Mouse (Mus musculus) thymus, adult 2 months (tissue): ENCODE measurements at regions not wholly inside any gene's neighbourhood (a gene's known extent, or its start where the extent isn't known, plus 50 kb on each side); places are given as distances from the start of the nearest gene placed in this dataset.

Source experiments
- DNase-seq: peaks from one replicate; pipeline ENCODE4 v3.0.0; 2021
- H3K27ac ChIP-seq: fragments of 200-500 bp; 2 replicates; pipeline ENCODE4 v1.5.1; 2012; ENCODE audit warnings: low read length, control low read depth; ENCODE audit not compliant: control insufficient read depth, insufficient read depth
- H3K27me3 ChIP-seq: fragments of 200-500 bp; 2 replicates; pipeline ENCODE4 v1.6.1; 2012; ENCODE audit warnings: mild to moderate bottlenecking, low read length, moderate library complexity, mixed read lengths; ENCODE audit not compliant: control insufficient read depth, insufficient read depth
- H3K36me3 ChIP-seq: fragments of 200-500 bp; 2 replicates; pipeline ENCODE4 v1.6.1; 2012; ENCODE audit warnings: mild to moderate bottlenecking, low read length, moderate library complexity; ENCODE audit not compliant: control insufficient read depth, insufficient read depth
- H3K4me1 ChIP-seq: fragments of 200-500 bp; replicated peaks from 2 replicates; pipeline ENCODE4 v1.6.1; 2012; ENCODE audit warnings: low read length; ENCODE audit not compliant: control insufficient read depth, insufficient read depth
- H3K4me3 ChIP-seq: fragments of 200-500 bp; 2 replicates; pipeline ENCODE4 v1.5.1; 2012; ENCODE audit warnings: mild to moderate bottlenecking, low read length, control low read depth, moderate library complexity; ENCODE audit not compliant: control insufficient read depth, insufficient read depth
- CTCF ChIP-seq: fragments of 200-500 bp; IDR thresholded peaks from 2 replicates; pipeline ENCODE4 v1.5.1; 2012; ENCODE audit warnings: mild to moderate bottlenecking, control low read depth, low read length, moderate library complexity, borderline replicate concordance; ENCODE audit not compliant: control insufficient read depth, poor library complexity, insufficient read depth; ENCODE audit errors: extremely low read depth
- POLR2A ChIP-seq: fragments of 200-500 bp; IDR thresholded peaks from 2 replicates; pipeline ENCODE4 v1.6.1; 2012; ENCODE audit warnings: mild to moderate bottlenecking, low read length, control low read depth, moderate library complexity; ENCODE audit not compliant: control insufficient read depth, poor library complexity, insufficient read depth; ENCODE audit errors: extremely low read depth
- WGBS: fragments of 180-500 bp; shearing (Covaris S2); methylation state at CpG from one replicate; pipeline ENCODE4 v1.1.7; 2018; 5-methylcytosine and 5-hydroxymethylcytosine counted together

DNA sequence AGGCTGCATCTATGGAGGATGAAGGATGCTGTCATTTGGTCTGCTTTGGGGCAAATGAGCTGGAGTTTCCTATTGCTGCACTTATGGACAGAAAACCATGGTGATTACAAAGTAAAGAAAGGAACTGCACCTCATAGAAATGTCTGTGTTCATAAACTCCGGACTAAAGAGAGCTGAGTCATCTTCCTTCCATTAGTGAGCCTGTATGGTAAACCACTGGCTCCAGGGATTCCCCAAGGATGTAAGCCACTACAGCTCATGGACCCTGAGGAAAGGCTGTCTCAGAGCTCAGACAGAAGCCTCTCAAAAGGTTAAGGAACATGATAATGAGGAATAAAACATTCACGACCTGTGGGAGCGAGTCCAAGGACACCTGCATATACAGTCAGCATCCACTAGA, 66.3 kb upstream of the Zfp462 start:
- no peak overlapping the region for H3K4me3 ChIP-seq
- no peak for DNase-seq
- no peak overlapping the region for H3K27ac ChIP-seq
- TF ChIP-seq POLR2A (no peak), CTCF (no peak)
- no peaks in the 10 kb centered on the region for H3K27me3 ChIP-seq
- H3K36me3 ChIP-seq = no peaks in the 10 kb centered on the region
- H3K4me1 ChIP-seq = no peaks in the 10 kb centered on the region
- 82% methylated on average over 3 of the region's 3 CpGs for WGBS

DNA sequence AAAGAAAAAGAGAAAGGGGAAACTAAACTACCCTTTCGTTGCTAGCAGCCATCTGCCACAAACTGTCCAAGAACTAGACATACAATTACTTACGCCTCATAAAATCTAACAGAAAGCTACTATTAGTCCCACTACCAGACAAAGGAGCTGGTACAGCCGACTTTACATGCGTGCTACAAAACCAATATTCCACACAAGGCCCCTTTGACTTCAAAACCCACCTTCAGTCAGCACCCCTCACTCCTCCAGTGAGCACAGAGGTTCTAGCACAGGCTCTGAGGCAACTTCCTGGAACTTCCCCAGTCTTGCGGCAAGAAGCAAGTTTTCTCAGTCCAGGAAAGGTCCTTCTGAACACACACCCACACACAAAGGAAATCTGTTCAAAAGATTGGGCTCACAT, 51.6 kb upstream of the Zfp462 start:
- no peak for DNase-seq
- no peak overlapping the region for H3K4me3 ChIP-seq
- no peaks in the 10 kb centered on the region for H3K27me3 ChIP-seq
- WGBS = 66% methylated on average over 5 of the region's 5 CpGs
- H3K4me1 ChIP-seq = no peaks in the 10 kb centered on the region
- H3K36me3 ChIP-seq = no peaks in the 10 kb centered on the region
- no peak overlapping the region for H3K27ac ChIP-seq
- no peak for TF ChIP-seq CTCF
- TF ChIP-seq POLR2A = no peak
